ENCODE assay signal across 13 mouse cellular contexts in the genomic region with DNA sequence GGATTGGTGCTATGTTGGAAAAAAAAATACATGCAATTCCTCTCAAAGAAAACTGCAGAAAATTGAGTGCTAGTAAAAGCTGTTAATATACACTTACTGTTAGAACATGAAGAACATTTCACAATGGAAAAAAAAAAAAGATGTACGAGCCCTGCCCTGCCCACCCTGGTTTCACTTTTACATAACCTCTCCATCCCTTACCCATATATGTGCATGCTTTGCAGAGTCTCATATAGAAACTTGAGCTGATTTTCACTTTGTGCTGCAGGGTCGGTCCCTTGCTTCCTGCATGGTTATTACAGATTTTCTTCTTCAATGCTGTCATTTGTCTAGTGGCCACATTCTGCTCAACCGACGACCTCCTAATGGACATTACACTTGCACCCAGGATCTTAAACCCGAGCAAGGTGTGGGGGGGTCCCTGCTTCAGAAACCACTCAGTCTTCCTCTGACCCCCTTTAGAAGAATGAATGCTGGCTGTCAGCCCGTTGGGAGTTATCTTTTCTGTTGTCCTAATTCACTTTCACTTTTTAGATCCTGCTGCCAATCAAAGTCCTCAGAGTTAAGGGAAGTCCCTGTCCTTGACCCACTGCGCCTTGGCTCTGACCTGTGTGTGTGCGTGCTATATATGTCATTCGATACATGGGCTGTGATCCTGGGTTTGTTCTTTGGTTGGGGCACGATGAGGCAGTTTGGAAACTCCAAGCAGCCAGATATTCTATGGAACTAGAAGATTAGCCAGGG. TPM values are rescaled to one million over a fixed set of nuclear protein-coding genes. Genes with fewer than 3 reads are reported as not detected.
A peak's percentile ranks its signal among the peaks of the same experiment; 100 is the strongest.
DNase-seq lines count a peak whose midpoint lies in the region; ATAC-seq and TF ChIP-seq lines count a peak whose summit lies in the region.
"Had no signal": no experiment of that assay in that cellular context is flagged by ENCODE, and none has a peak within 500 bp of the region (broad histone marks: within the 10 kb centered on the region; RNA-seq: fewer than 3 reads in every experiment).

No protein-coding gene starts in this region.

- no peak for TF ChIP-seq CTCF in heart, adult 2 months (IDR thresholded peaks at IDR 0.05)

- H3K27ac ChIP-seq in heart, adult 2 months: peak overlapping the region; percentile 59
- no peak overlapping the region for H3K27ac ChIP-seq in liver, embryonic 15.5 days (replicated peaks)
- no peak overlapping the region for H3K27ac ChIP-seq in limb, embryonic 10.5 days
- H3K27ac ChIP-seq: midbrain, embryonic 15.5 days had no signal

- intact Hi-C loops in heart, adult 2 months (cut with DNase I): no loop called here
- intact Hi-C loops in heart, postnatal 10 days (cut with DNase I): no loop called here

- peaks cover 11% of the 10 kb centered on the region; the same call in 1 of the 2 replicates for H3K4me1 ChIP-seq in heart, adult 2 months (ENCODE audit: control insufficient read depth, insufficient read depth, low read length)
- peaks cover 13% of the 10 kb centered on the region; the same call in 1 of the 2 replicates for H3K4me1 ChIP-seq in liver, embryonic 15.5 days (replicated peaks)
- H3K4me1 ChIP-seq in limb, embryonic 10.5 days: peaks cover 42% of the 10 kb centered on the region

- peak overlapping the region; percentile 36 for H3K4me3 ChIP-seq in heart, adult 2 months
- 0 out of 2 replicates have a peak overlapping the region, but pooled peaks have one; percentile 7 for H3K4me3 ChIP-seq in liver, embryonic 15.5 days (replicated peaks)
- no peak overlapping the region for H3K4me3 ChIP-seq in limb, embryonic 10.5 days
- H3K4me3 ChIP-seq: midbrain, embryonic 15.5 days had no signal

- H3K4me2 ChIP-seq in liver, embryonic 15.5 days: peak overlapping the region; percentile 34; the same call in 1 of the 2 replicates
- H3K4me2 ChIP-seq: midbrain, embryonic 15.5 days had no signal

- TF ChIP-seq EP300 in heart, adult 2 months (IDR thresholded peaks at IDR 0.05; ENCODE audit: insufficient read depth, low read depth, low read length): no peak

- no peaks in the 10 kb centered on the region for H3K27me3 ChIP-seq in heart, adult 2 months (ENCODE audit: control insufficient read depth, insufficient read depth, low read length)
- no peaks in the 10 kb centered on the region for H3K27me3 ChIP-seq in liver, embryonic 15.5 days
- H3K27me3 ChIP-seq in limb, embryonic 10.5 days (ENCODE audit: low read depth, poor library complexity, severe bottlenecking): no peaks in the 10 kb centered on the region
- H3K27me3 ChIP-seq: midbrain, embryonic 15.5 days had no signal

- ATAC-seq in liver, embryonic 15.5 days (ENCODE audit: insufficient read depth): no peak
- ATAC-seq: midbrain, embryonic 15.5 days had no signal

- DNase-seq in heart, adult 2 months: no peak
- DNase-seq in heart, postnatal 10 days: no peak
- peak; percentile 35 to 52 for DNase-seq in spleen, postnatal 36 days (ENCODE audit: low spot score in 2 of 2)
- no peak for DNase-seq in spleen, postnatal 4 days (ENCODE audit: low spot score in 2 of 2)
- DNase-seq in left cerebral cortex, adult 8-10 months (ENCODE audit: low spot score in 2 of 2): no peak
- no peak for DNase-seq in limb, embryonic 10.5 days (ENCODE audit: low spot score)
- DNase-seq in cerebellum, adult 9-10 months: no peak
- DNase-seq: cerebellum, adult 8-10 months; gastrocnemius, postnatal 14 days; kidney, adult 9 months; left cerebral cortex, postnatal 4 days had no signal

- H3K9ac ChIP-seq in heart, adult 2 months (ENCODE audit: low read depth, low read length): 0 out of 2 replicates have a peak overlapping the region, but pooled peaks have one; percentile 1
- no peak overlapping the region for H3K9ac ChIP-seq in liver, embryonic 15.5 days
- H3K9ac ChIP-seq: midbrain, embryonic 15.5 days had no signal

- no peaks in the 10 kb centered on the region for H3K9me3 ChIP-seq in liver, embryonic 15.5 days (replicated peaks)
- no peaks in the 10 kb centered on the region for H3K9me3 ChIP-seq in limb, embryonic 10.5 days (replicated peaks)
- H3K9me3 ChIP-seq: midbrain, embryonic 15.5 days had no signal

- H3K36me3 ChIP-seq in heart, adult 2 months (ENCODE audit: control insufficient read depth, insufficient read depth, low read length): peaks cover 9% of the 10 kb centered on the region
- no peaks in the 10 kb centered on the region for H3K36me3 ChIP-seq in liver, embryonic 15.5 days (replicated peaks)
- H3K36me3 ChIP-seq in limb, embryonic 10.5 days: no peaks in the 10 kb centered on the region
- H3K36me3 ChIP-seq: midbrain, embryonic 15.5 days had no signal

- 23% methylated on average over 10 of the region's 10 CpGs for WGBS in heart, adult 2 months
- 43% methylated on average over 10 of the region's 10 CpGs for WGBS in liver, embryonic 15.5 days (ENCODE audit: insufficient replicate concordance)
- WGBS in limb, embryonic 10.5 days: 83% methylated on average over 10 of the region's 10 CpGs

- no peak for TF ChIP-seq POLR2A in heart, adult 2 months (IDR thresholded peaks at IDR 0.05; ENCODE audit: insufficient read depth, low read depth, low read length)

- H3K79me2 ChIP-seq in heart, adult 2 months (replicated peaks; ENCODE audit: control insufficient read depth, insufficient read depth, low read length): no peaks in the 10 kb centered on the region

RNA-seq across cellular contexts. Expression of a gene that starts 14.7 kb away (rescaled TPM):
- under 1 TPM; 0.25 to 0.84 TPM for total RNA-seq in heart, adult 2 months (2021)
- polyA plus RNA-seq in heart, adult 2 months (2012; rRNA removed): 0.44 and 1.5 TPM in 2 replicates
- total RNA-seq in heart, postnatal 10 days (2021): 1 to 10 TPM; 1.1 to 2.0 TPM
- polyA plus RNA-seq in liver, embryonic 15.5 days (2015; fragmentation: Nextera tagmentation; extraction: Ambion mirVana): 0.43 and 0.45 TPM in 2 replicates
- total RNA-seq in left cerebral cortex, adult 8-10 months (2022): under 1 TPM in 2 of 4 experiments, not detected in 2; 0.37 to 0.39 TPM
- polyA plus RNA-seq in limb, embryonic 10.5 days (2016; fragmentation: Nextera tagmentation; extraction: Ambion mirVana): 0.56 and 0.96 TPM in 2 replicates

RNA-seq across cellular contexts. Expression of a gene that starts 35.7 kb away (rescaled TPM):
- total RNA-seq in heart, adult 2 months (2021): 1 to 10 TPM; 5.0 to 7.9 TPM
- polyA plus RNA-seq in heart, adult 2 months (2012; rRNA removed): 14.1 and 16.3 TPM in 2 replicates
- total RNA-seq in heart, postnatal 10 days (2021): 10 to 100 TPM; 11.1 to 12.9 TPM
- polyA plus RNA-seq in liver, embryonic 15.5 days (2015; fragmentation: Nextera tagmentation; extraction: Ambion mirVana): 2.5 and 2.6 TPM in 2 replicates
- 1 to 10 TPM; 5.5 to 7.1 (median 6.2) TPM for total RNA-seq in left cerebral cortex, adult 8-10 months (2022)
- polyA plus RNA-seq in limb, embryonic 10.5 days (2016; fragmentation: Nextera tagmentation; extraction: Ambion mirVana): 3.1 and 3.5 TPM in 2 replicates

Comparison
In these comparisons a context has a peak if more than half of its experiments do, and no peak if none do; other contexts are left out.
1. DNase-seq: peak in spleen, postnatal 36 days (2 of 2); none in heart, adult 2 months (0 of 2), heart, postnatal 10 days (0 of 2), spleen, postnatal 4 days (0 of 2), left cerebral cortex, adult 8-10 months (0 of 2), limb, embryonic 10.5 days (single experiment) and cerebellum, adult 9-10 months (single experiment).